Mouse (Mus musculus) intestine, embryonic 15.5 days (tissue): ENCODE measurements around the gene Hmbs. TPM values are rescaled to one million over a fixed set of nuclear protein-coding genes. Genes with fewer than 3 reads are reported as not detected.
"Not testable (repeated sequence)": the region's sequence is repeated elsewhere in the genome, so short reads cannot be mapped to it uniquely, and the experiment has no call there.

Experiments used
- ATAC-seq: fragments of 200-750 bp; cut with Nextera tagmentation; 2 replicates; pipeline ENCODE4 v1.8.0; 2017; ENCODE audit warnings: moderate TSS enrichment, moderate library complexity
- H3K27ac ChIP-seq: fragments of 300-500 bp; sonication (generic); 2 replicates; pipeline ENCODE4 v1.5.1; 2015; ENCODE audit warnings: mild to moderate bottlenecking, inconsistent platforms
- H3K27me3 ChIP-seq: fragments of 300-500 bp; sonication (generic); replicated peaks from 2 replicates; pipeline ENCODE4 v1.6.1; 2015; ENCODE audit warnings: inconsistent platforms
- H3K36me3 ChIP-seq: fragments of 300-500 bp; sonication (generic); 2 replicates; pipeline ENCODE4 v1.6.1; 2015; ENCODE audit warnings: inconsistent platforms
- H3K4me1 ChIP-seq: fragments of 300-500 bp; sonication (generic); replicated peaks from 2 replicates; pipeline ENCODE4 v1.6.1; 2015; ENCODE audit warnings: inconsistent platforms
- H3K4me2 ChIP-seq: fragments of 300-500 bp; sonication (generic); replicated peaks from 2 replicates; pipeline ENCODE4 v1.6.1; 2015; ENCODE audit warnings: mild to moderate bottlenecking, inconsistent platforms
- H3K4me3 ChIP-seq: fragments of 300-500 bp; sonication (generic); replicated peaks from 2 replicates; pipeline ENCODE4 v1.5.1; 2015; ENCODE audit warnings: inconsistent platforms
- H3K9ac ChIP-seq: fragments of 300-500 bp; sonication (generic); 2 replicates; pipeline ENCODE4 v1.6.1; 2015; ENCODE audit warnings: inconsistent platforms
- H3K9me3 ChIP-seq: fragments of 300-500 bp; sonication (generic); 2 replicates; pipeline ENCODE4 v1.6.1; 2016; ENCODE audit warnings: inconsistent platforms
- WGBS: fragments of 180-500 bp; shearing (Covaris S2); methylation state at CpG from one replicate; pipeline ENCODE4 v1.1.7; 2015; 5-methylcytosine and 5-hydroxymethylcytosine counted together
- polyA plus RNA-seq: library from polyadenylated mRNA; unstranded; fragments of >200 nt; fragmentation: Nextera tagmentation; extraction: Ambion mirVana; gene quantifications from 2 replicates; pipeline ENCODE4 v1.2.1, GENCODE M21; 2015

Hmbs gene
- polyA plus RNA-seq, 1 experiment from 2014 or later, result 128 TPM

DNA sequence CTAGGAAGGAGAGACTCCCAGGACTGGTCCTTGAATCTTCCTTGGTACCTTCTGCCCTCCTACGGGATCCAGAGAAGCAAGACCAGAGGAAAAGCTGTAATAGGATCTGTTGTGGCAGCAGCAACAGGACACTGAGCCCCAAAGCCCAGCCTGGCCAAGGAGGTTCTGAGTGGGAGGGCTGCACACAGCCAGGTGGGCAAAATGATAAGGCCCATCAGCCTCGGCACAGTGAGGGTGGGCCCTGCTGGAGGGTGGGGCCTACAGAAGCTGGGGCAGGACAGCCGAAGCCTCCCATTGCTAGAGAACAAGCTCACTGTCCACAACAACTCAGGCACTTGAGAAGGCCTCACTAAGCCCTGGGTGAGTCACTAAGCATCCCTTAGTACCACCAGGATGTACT is 1.9 kb downstream of the Hmbs start:
- no peak; the same call in 1 of the 2 replicates for ATAC-seq
- Histone ChIP-seq H3K27ac (no peak overlapping the region), H3K36me3 (peaks cover 17% of the 10 kb centered on the region), H3K9ac (peak overlapping the region; percentile 15; the same call in 1 of the 2 replicates), H3K4me2 (peak overlapping the region; percentile 72; the same call in 1 of the 2 replicates), H3K9me3 (no peaks in the 10 kb centered on the region), H3K4me1 (peaks cover 21% of the 10 kb centered on the region), H3K27me3 (no peaks in the 10 kb centered on the region), H3K4me3 (no peak overlapping the region)
- WGBS, result 68% methylated on average over 3 of the region's 3 CpGs

DNA sequence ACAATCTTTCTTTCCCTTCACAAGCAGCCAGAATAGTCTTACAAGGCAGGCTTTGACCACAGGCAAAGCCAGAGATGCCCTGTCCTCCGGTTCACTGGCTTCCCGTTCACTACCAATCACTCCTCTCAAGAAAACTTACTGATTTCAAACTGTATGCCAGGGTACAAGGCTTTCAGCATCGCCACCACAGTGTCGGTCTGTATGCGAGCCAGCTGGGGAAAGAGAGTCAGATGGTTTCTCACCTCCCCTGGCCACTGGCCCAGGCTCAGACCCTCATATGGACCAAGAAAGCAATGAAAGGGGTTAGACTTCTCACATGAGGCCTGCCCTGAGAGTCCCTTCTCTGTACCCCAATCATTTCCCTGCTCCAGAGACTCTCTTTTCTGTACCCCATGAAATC is 2.5 kb downstream of the Hmbs start:
- Histone ChIP-seq H3K9ac (peak overlapping the region; percentile 13; the same call in 1 of the 2 replicates), H3K9me3 (no peaks in the 10 kb centered on the region), H3K4me3 (no peak overlapping the region), H3K27me3 (no peaks in the 10 kb centered on the region), H3K4me1 (peaks cover 28% of the 10 kb centered on the region), H3K4me2 (no peak overlapping the region), H3K27ac (no peak overlapping the region), H3K36me3 (peaks cover 15% of the 10 kb centered on the region)
- 93% methylated on average over 5 of the region's 5 CpGs for WGBS
- ATAC-seq, result no peak

DNA sequence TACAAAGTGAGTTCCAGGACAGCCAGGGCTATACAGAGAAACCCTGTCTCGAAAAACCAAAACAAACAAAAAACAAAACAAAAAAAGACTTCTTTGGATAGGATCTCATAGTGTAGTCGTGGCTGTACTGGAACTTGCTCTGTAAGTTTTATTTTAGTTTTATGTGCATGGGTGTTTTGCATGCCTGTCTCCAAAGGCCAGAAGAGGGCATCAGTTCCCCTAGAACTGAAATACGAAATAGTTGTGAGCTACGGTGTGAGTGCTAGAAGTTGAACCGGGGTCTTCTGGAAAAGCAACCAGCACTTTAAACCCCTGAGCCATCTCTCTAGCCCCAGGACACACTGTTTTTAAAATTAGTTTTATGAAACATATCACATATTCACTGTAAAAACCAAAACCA is 5.5 kb downstream of the Hmbs start:
- no peak overlapping the region for H3K4me3 ChIP-seq
- no peak overlapping the region for H3K9ac ChIP-seq
- H3K4me1 ChIP-seq, result peaks cover 29% of the 10 kb centered on the region
- H3K27ac ChIP-seq, result no peak overlapping the region
- 83% methylated on average over 5 of the region's 5 CpGs for WGBS
- H3K4me2 ChIP-seq, result no peak overlapping the region
- H3K9me3 ChIP-seq, result no peaks in the 10 kb centered on the region
- H3K27me3 ChIP-seq, result no peaks in the 10 kb centered on the region
- peaks cover 17% of the 10 kb centered on the region for H3K36me3 ChIP-seq
- no peak for ATAC-seq

DNA sequence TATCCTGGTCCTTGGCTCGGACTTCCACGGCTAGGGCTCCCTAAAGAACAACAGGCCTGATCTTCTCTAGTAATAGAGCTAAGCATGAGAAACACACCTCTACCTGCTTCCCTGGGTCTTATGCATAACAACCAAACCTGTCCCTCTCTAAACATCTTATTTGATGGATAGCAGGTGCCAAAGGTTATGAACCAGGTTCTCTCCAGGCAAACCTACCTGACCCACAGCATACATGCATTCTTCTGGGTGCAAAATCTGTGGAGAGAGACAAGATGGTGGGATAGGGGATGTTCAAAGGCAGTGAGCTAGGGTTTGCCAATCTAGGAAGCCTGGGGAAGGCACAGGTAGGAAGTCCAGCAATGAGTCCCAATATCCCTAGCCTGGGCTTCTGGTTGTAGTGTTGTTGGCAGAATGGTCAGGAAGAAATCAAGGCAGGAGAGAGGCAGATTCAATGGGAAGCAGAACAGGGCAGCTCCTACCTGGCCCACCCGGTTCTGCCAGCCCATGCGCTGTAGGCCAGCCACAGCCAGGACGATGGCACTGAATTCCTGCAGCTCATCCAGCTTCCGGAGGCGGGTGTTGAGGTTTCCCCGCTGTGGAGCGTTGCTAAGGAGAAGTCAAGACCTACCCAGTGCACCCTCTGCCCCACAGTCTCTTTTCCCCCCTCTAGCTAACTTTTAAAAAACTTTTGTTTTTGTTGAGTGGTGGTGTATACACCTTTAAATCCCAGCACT is 6.4 kb downstream of the Hmbs start:
- H3K4me3 ChIP-seq, result peak overlapping the region; percentile 88; the same call in 1 of the 2 replicates
- H3K36me3 ChIP-seq, result peaks cover 26% of the 10 kb centered on the region
- WGBS, result 68% methylated on average over 9 of the region's 9 CpGs
- H3K4me1 ChIP-seq, result peaks cover 22% of the 10 kb centered on the region
- H3K9me3 ChIP-seq, result no peaks in the 10 kb centered on the region
- ATAC-seq, result no peak
- H3K27me3 ChIP-seq, result no peaks in the 10 kb centered on the region
- H3K4me2 ChIP-seq, result peak overlapping the region; percentile 69
- H3K27ac ChIP-seq, result peak overlapping the region; percentile 27; the same call in 1 of the 2 replicates
- 0 out of 2 replicates have a peak overlapping the region, but pooled peaks have one; percentile 20 for H3K9ac ChIP-seq

DNA sequence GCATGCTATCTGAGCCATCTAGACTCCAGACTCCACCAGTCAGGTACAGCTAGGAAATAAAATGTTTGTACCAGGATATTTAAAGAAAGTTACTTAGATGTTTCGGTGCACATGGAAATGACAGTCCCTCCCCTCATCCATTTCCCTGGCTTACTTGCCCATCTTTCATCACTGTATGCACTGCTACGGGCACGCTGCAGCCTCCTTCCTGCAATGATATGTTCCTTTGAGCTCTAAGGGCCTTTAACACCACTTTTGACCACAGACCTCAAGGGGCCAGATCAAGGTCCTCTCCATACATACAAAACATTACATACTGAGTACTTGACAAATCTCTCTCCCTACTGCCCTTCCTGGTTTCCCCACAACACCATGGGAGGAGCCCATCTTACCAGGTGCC is 7.1 kb downstream of the Hmbs start:
- Histone ChIP-seq H3K4me2 (peak overlapping the region; percentile 69), H3K36me3 (peaks cover 30% of the 10 kb centered on the region), H3K9me3 (no peaks in the 10 kb centered on the region), H3K27ac (no peak overlapping the region), H3K4me3 (peak overlapping the region; percentile 88), H3K9ac (peak overlapping the region; percentile 98), H3K4me1 (peaks cover 16% of the 10 kb centered on the region), H3K27me3 (no peaks in the 10 kb centered on the region)
- WGBS, result 67% methylated on average over 3 of the region's 3 CpGs
- ATAC-seq, result no peak

DNA sequence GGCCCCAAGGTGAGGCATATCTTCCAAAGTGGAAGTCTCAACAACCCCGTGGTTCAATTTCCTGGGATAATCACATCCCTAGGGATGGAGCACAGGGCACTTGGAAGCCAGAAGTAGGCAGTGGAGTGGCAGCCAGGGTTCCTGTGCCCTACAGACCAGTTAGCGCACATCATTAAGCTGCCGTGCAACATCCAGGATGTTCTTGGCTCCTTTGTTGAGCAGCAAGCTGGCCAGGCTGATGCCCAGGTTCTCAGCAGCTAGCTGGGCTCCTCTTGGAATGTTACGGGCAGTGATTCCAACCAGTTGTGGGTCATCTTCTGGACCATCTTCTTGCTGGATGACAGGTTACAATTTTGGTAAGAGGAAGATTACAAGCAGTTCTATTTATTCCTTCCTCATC is 7.5 kb downstream of the Hmbs start:
- H3K9ac ChIP-seq, result peak overlapping the region; percentile 98
- H3K36me3 ChIP-seq, result peaks cover 34% of the 10 kb centered on the region
- H3K4me1 ChIP-seq, result peaks cover 16% of the 10 kb centered on the region
- H3K27me3 ChIP-seq, ATAC-seq, H3K9me3 ChIP-seq, H3K27ac ChIP-seq: not testable (repeated sequence)
- WGBS, result 30% methylated on average over 4 of the region's 4 CpGs
- H3K4me3 ChIP-seq, result peak overlapping the region; percentile 88
- H3K4me2 ChIP-seq, result peak overlapping the region; percentile 69

DNA sequence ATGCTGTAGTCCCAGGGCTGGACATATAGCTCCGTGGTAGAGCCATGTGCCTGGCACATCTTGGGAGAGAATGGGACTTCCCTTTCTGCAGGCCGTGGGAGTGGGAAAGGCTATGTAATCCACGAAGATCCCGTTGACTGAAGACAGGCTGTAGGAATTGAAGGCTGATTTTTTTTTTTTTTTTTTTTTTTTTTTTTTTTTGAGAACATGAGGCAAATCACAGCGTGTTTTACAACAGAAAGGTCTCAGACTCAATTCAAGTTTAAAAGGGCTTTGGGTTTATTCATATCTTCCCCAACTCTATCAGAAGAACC is 8.0 kb downstream of the Hmbs start:
- Histone ChIP-seq H3K4me3 (peak overlapping the region; percentile 88), H3K27ac (peak overlapping the region; percentile 97; the same call in 1 of the 2 replicates), H3K9ac (peak overlapping the region; percentile 98), H3K27me3 (no peaks in the 10 kb centered on the region), H3K4me1 (peaks cover 16% of the 10 kb centered on the region), H3K9me3 (no peaks in the 10 kb centered on the region), H3K36me3 (peaks cover 35% of the 10 kb centered on the region), H3K4me2 (peak overlapping the region; percentile 69)
- under 1% methylated on average over 5 of the region's 5 CpGs for WGBS
- no peak for ATAC-seq

DNA sequence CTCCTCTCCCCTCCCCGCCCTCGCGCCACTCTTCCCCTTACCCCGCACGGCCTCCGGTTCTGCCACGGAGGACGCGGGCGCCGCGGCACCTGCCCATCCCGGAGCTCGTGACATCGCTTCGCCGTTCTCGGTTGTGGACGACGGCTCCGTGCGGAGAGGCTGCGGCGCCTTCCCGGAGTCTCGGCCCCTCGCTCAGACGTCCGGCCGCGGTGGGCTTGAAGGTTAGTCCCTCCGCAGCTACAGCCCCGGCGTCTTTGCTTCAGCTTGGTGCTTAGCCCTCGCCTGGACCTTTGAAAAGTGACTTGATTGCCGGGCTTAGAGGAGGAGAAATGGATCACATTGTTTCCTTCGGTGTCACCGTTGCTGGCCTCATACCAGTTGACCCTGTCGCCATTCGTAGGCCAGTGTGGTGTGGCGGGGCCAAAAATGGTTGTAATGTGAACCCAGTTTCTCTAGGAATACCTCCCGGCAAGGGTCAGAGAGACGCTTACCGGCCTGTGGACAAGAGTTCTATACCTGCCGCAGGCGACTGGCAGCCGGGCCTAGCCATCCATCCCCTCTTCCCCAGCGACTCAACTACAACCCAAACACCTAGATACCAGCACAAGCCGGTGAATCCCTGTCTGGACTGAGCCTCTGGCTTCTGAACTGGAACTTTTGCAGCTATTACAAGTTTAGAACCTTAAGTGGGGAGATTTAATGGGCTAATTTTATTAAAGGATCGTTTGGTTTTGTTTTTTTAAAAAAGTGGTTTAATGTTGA is 8.5 kb downstream of the Hmbs start:
- under 1% methylated on average over 50 of the region's 50 CpGs for WGBS
- Histone ChIP-seq H3K4me3 (peak overlapping the region; percentile 88), H3K9ac (peak overlapping the region; percentile 98), H3K27ac (peak overlapping the region; percentile 97), H3K4me1 (peaks cover 16% of the 10 kb centered on the region), H3K9me3 (no peaks in the 10 kb centered on the region), H3K36me3 (peaks cover 30% of the 10 kb centered on the region), H3K27me3 (no peaks in the 10 kb centered on the region), H3K4me2 (peak overlapping the region; percentile 69)
- no peak; the same call in none of the 2 replicates for ATAC-seq

DNA sequence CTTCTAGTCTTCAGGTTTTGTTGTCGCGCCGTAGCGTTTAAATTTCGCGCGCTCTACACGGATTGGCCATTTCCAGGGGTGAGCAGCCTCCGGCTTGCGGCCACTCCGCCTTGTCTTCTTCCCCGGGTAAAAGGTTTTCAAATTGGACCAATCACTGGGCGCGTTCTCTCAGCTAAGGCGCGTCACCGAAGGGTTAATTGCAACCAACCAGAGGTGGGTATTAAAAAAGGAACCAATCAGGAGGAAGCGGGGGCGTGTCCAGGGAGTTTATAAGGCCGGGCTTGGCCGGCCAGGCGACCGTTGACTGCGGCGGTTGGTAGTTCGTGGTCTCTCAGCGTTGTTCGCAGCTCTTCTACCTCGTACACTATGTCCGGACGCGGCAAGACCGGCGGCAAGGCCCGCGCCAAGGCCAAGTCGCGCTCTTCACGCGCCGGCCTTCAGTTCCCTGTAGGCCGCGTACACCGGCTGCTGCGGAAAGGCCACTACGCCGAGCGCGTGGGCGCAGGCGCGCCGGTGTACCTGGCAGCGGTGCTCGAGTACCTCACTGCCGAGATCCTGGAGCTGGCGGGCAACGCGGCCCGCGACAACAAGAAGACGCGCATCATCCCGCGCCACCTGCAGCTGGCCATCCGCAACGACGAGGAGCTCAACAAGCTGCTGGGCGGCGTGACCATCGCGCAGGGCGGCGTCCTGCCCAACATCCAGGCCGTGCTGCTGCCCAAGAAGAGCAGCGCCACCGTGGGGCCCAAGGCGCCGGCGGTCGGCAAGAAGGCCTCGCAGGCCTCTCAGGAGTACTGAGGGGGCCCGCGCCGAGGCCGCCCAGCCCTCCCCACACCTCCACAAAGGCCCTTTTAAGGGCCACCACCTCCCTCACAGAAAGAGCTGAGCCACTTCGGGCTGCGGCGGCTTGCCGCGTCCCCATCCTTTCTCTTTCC is 9.4 kb downstream of the Hmbs start, which contains the start of gene H2afx:
TSS of gene H2afx (plus strand) at position 299 of the 935 bp plus-strand sequence.
- WGBS, result under 1% methylated on average over 90 of the region's 91 CpGs

DNA sequence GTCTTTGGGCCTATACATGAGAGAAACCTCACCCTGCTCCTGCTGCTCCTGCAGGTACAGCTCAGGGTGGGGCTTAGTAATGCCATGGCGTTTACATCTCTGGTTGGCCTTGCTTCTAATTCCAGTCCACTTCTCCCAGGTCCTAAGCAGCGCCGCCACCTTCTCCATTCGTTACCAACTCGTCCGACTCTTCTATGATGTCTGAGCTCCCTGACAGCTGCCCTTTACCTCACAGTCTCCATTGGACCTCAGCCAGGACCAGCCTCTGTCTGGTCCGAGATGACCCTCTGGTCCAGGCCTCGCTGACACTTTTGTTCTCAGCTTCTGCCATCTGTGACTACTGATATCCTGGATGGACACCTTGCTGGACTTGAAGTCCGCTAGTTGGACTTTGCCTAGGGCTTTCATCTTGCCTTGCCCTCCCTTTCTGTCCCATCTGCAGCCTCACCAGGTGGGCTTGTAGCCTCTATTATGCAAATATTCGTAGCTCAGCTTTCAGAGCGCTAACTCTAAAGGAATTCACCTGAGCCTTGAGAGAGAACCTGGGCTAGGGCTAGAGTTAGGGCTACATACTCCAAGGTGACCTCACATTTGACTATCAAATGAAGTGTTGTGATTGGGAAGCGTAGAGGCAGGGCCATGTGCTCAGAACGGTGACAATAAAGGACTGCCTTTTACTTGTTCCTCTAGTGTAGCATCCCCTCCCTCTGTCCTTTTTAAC is 10.9 kb downstream of the Hmbs start:
- Histone ChIP-seq H3K9ac (no peak overlapping the region), H3K27me3 (no peaks in the 10 kb centered on the region), H3K4me1 (peaks cover 16% of the 10 kb centered on the region), H3K9me3 (no peaks in the 10 kb centered on the region), H3K27ac (no peak overlapping the region), H3K36me3 (peaks cover 33% of the 10 kb centered on the region), H3K4me3 (no peak overlapping the region), H3K4me2 (no peak overlapping the region)
- no peak for ATAC-seq
- WGBS, result 94% methylated on average over 13 of the region's 13 CpGs

More for the DNA sequence above, 9.4 kb downstream of the Hmbs start, which contains the start of gene H2afx:
- Histone ChIP-seq H3K4me1 (peaks cover 16% of the 10 kb centered on the region), H3K36me3 (peaks cover 37% of the 10 kb centered on the region), H3K9ac (peak within 1 kb of the TSS; percentile 98), H3K4me3 (peak within 1 kb of the TSS; percentile 88), H3K27ac (peak within 1 kb of the TSS; percentile 97), H3K9me3 (no peaks in the 10 kb centered on the region), H3K4me2 (peak within 1 kb of the TSS; percentile 69), H3K27me3 (no peaks in the 10 kb centered on the region)
- ATAC-seq, result peak; percentile 97

DNA sequence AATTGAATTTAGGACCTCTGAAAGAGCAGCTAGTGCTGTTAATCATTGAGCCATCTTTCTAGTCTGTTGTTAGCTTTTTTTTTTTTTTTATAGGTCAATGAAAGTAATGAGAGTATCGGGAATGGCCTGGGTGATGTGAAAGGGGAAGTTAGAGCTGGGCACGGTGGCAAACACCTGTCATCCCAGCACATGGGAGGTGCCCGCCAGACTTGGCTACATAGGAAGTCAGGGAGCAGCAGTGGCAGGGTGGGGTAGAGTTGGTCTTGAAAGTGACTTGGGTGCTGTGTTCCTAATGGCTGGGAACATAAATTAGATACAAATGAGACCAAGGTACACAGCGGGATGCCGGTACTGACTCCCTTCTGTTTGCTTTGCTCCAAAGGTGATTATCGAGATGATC is 13.3 kb downstream of the Hmbs start:
- Histone ChIP-seq H3K27me3 (no peaks in the 10 kb centered on the region), H3K4me1 (peaks cover 9% of the 10 kb centered on the region), H3K4me2 (no peak overlapping the region), H3K4me3 (no peak overlapping the region), H3K9ac (no peak overlapping the region), H3K27ac (no peak overlapping the region), H3K9me3 (no peaks in the 10 kb centered on the region), H3K36me3 (peaks cover 29% of the 10 kb centered on the region)
- no peak for ATAC-seq
- 87% methylated on average over 6 of the region's 6 CpGs for WGBS
